Mouse (Mus musculus) brain, embryonic 14.5 days (tissue): ENCODE measurements around the gene Amot.

Source experiments
- CTCF ChIP-seq: fragments of 200-500 bp; IDR thresholded peaks from 2 replicates; pipeline ENCODE4 v1.5.1; 2012; ENCODE audit warnings: inconsistent platforms, mild to moderate bottlenecking, moderate library complexity, borderline replicate concordance; ENCODE audit not compliant: insufficient read depth, insufficient read length; ENCODE audit errors: extremely low read depth
- POLR2A ChIP-seq: fragments of 200-500 bp; IDR thresholded peaks from 2 replicates; pipeline ENCODE4 v1.6.1; 2012; ENCODE audit warnings: mild to moderate bottlenecking, inconsistent platforms, borderline replicate concordance; ENCODE audit not compliant: poor library complexity, insufficient read depth, insufficient read length, severe bottlenecking; ENCODE audit errors: extremely low read depth

- TF ChIP-seq POLR2A = peak; percentile 40; the same call in 1 of the 2 replicates
- no peak for TF ChIP-seq CTCF
Observed at GRCm38 (mm10) chrX:145504717-145505415, at the start of gene Amot.
